Mouse (Mus musculus) embryonic facial prominence, embryonic 11.5 days (tissue): ENCODE data around the gene Lrp8. TPM values are rescaled to one million over a fixed set of nuclear protein-coding genes. Genes with fewer than 3 reads are reported as not detected.

ENCODE experiments used
- ATAC-seq: fragments of 200-750 bp; cut with Nextera tagmentation; replicated peaks from 2 replicates; pipeline ENCODE4 v1.8.0; 2017; ENCODE audit warnings: low read depth; ENCODE audit not compliant: insufficient number of reproducible peaks, low FRiP score, low TSS enrichment
- DNase-seq: peaks from one replicate; pipeline ENCODE4 v3.0.0-alpha.2; 2015; ENCODE audit warnings: low spot score
- H3K27ac ChIP-seq: fragments of 300-500 bp; sonication (generic); replicated peaks from 2 replicates; pipeline ENCODE4 v1.5.1; 2014; ENCODE audit warnings: mild to moderate bottlenecking, low read depth, low read length, control low read depth
- H3K27me3 ChIP-seq: fragments of 300-500 bp; sonication (generic); 2 replicates; pipeline ENCODE4 v1.6.1; 2014; ENCODE audit warnings: mild to moderate bottlenecking, low read length, moderate library complexity, mixed read lengths; ENCODE audit not compliant: control insufficient read depth, insufficient read depth
- H3K36me3 ChIP-seq: fragments of 300-500 bp; sonication (generic); replicated peaks from 2 replicates; pipeline ENCODE4 v1.6.1; 2014; ENCODE audit warnings: low read depth, mild to moderate bottlenecking, low read length, moderate library complexity, mixed read lengths; ENCODE audit not compliant: control insufficient read depth, insufficient read depth
- H3K4me1 ChIP-seq: fragments of 300-500 bp; sonication (generic); 2 replicates; pipeline ENCODE4 v1.6.1; 2014; ENCODE audit warnings: low read length, mixed read lengths; ENCODE audit not compliant: control insufficient read depth, insufficient read depth
- H3K4me2 ChIP-seq: fragments of 300-500 bp; sonication (generic); 2 replicates; pipeline ENCODE4 v1.6.1; 2014; ENCODE audit warnings: low read depth, mild to moderate bottlenecking, control low read depth, low read length, moderate library complexity
- H3K4me3 ChIP-seq: fragments of 300-500 bp; sonication (generic); 2 replicates; pipeline ENCODE4 v1.5.1; 2014; ENCODE audit warnings: low read depth, low read length, control low read depth
- H3K9ac ChIP-seq: fragments of 300-500 bp; sonication (generic); replicated peaks from 2 replicates; pipeline ENCODE4 v1.6.1; 2014; ENCODE audit warnings: mild to moderate bottlenecking, control low read depth, low read length
- H3K9me3 ChIP-seq: fragments of 300-500 bp; sonication (generic); replicated peaks from 2 replicates; pipeline ENCODE4 v1.6.1; 2016; ENCODE audit warnings: mild to moderate bottlenecking, low read length, inconsistent platforms, mixed read lengths; ENCODE audit not compliant: control insufficient read depth
- WGBS: fragments of 180-500 bp; shearing (Covaris S2); extraction: QIAGEN DNeasy Blood & Tissue Kit; methylation state at CpG from one replicate; pipeline ENCODE4 v1.1.7; 2014; 5-methylcytosine and 5-hydroxymethylcytosine counted together
- polyA plus RNA-seq: library from polyadenylated mRNA; unstranded; fragments of >200 nt; fragmentation: Nextera tagmentation; extraction: Ambion mirVana; gene quantifications from 2 replicates; pipeline ENCODE4 v1.2.1, GENCODE M21; 2014

Lrp8 gene
- polyA plus RNA-seq, 1 experiment from 2014 or later, result 5.0 TPM

- no peak overlapping the region for H3K4me2 ChIP-seq
- no peak overlapping the region for H3K27ac ChIP-seq
- no peaks in the 10 kb centered on the region for H3K27me3 ChIP-seq
- H3K9ac ChIP-seq, result no peak overlapping the region
- ATAC-seq, result peak; percentile 34; the same call in 1 of the 2 replicates
- H3K4me1 ChIP-seq, result 0 out of 2 replicates have a peak, but pooled peaks cover 2% of the 10 kb centered on the region
- peak; percentile 8 for DNase-seq
- H3K4me3 ChIP-seq, result no peak overlapping the region
- 33% methylated on average over 10 of the region's 10 CpGs for WGBS
- H3K36me3 ChIP-seq, result no peaks in the 10 kb centered on the region
- H3K9me3 ChIP-seq, result no peaks in the 10 kb centered on the region
These were observed 26.7 kb downstream of the Lrp8 start for GRCm38 (mm10) chr4:107828727-107829218.

GRCm38 (mm10) chr4:107829675-107830074 is 27.6 kb downstream of the Lrp8 start:
- Histone ChIP-seq H3K4me3 (no peak overlapping the region), H3K4me1 (peaks cover 2% of the 10 kb centered on the region; the same call in 1 of the 2 replicates), H3K9me3 (no peaks in the 10 kb centered on the region), H3K27me3 (no peaks in the 10 kb centered on the region), H3K36me3 (no peaks in the 10 kb centered on the region), H3K4me2 (no peak overlapping the region), H3K9ac (no peak overlapping the region), H3K27ac (no peak overlapping the region)
- WGBS, result 53% methylated on average over 2 of the region's 2 CpGs
- DNase-seq (no peak), ATAC-seq (no peak)

- no peak overlapping the region for H3K9ac ChIP-seq
- H3K4me1 ChIP-seq, result peaks cover 2% of the 10 kb centered on the region; the same call in 1 of the 2 replicates
- 79% methylated on average over 10 of the region's 10 CpGs for WGBS
- no peaks in the 10 kb centered on the region for H3K9me3 ChIP-seq
- no peak overlapping the region for H3K4me3 ChIP-seq
- H3K36me3 ChIP-seq, result no peaks in the 10 kb centered on the region
- H3K4me2 ChIP-seq, result no peak overlapping the region
- ATAC-seq (no peak), DNase-seq (no peak)
- no peaks in the 10 kb centered on the region for H3K27me3 ChIP-seq
- H3K27ac ChIP-seq, result no peak overlapping the region
These were observed 28.1 kb downstream of the Lrp8 start for GRCm38 (mm10) chr4:107830189-107830588.

GRCm38 (mm10) chr4:107830821-107831221 is 28.8 kb downstream of the Lrp8 start:
- H3K27me3 ChIP-seq, result no peaks in the 10 kb centered on the region
- H3K4me1 ChIP-seq, result peaks cover 2% of the 10 kb centered on the region; the same call in 1 of the 2 replicates
- no peaks in the 10 kb centered on the region for H3K9me3 ChIP-seq
- ATAC-seq (no peak), DNase-seq (no peak)
- H3K36me3 ChIP-seq, result no peaks in the 10 kb centered on the region
- WGBS, result 73% methylated on average over 7 of the region's 7 CpGs
- no peak overlapping the region for H3K27ac ChIP-seq
- H3K9ac ChIP-seq, result no peak overlapping the region
- no peak overlapping the region for H3K4me3 ChIP-seq
- no peak overlapping the region for H3K4me2 ChIP-seq

- no peak overlapping the region for H3K9ac ChIP-seq
- H3K4me2 ChIP-seq, result no peak overlapping the region
- ATAC-seq, result no peak
- WGBS, result 91% methylated on average over 6 of the region's 6 CpGs
- no peaks in the 10 kb centered on the region for H3K36me3 ChIP-seq
- H3K27ac ChIP-seq, result no peak overlapping the region
- DNase-seq, result no peak
- H3K4me1 ChIP-seq, result peaks cover 2% of the 10 kb centered on the region; the same call in 1 of the 2 replicates
- no peak overlapping the region for H3K4me3 ChIP-seq
- no peaks in the 10 kb centered on the region for H3K27me3 ChIP-seq
- no peaks in the 10 kb centered on the region for H3K9me3 ChIP-seq
These were observed 29.6 kb downstream of the Lrp8 start for GRCm38 (mm10) chr4:107831678-107832077.

DNA sequence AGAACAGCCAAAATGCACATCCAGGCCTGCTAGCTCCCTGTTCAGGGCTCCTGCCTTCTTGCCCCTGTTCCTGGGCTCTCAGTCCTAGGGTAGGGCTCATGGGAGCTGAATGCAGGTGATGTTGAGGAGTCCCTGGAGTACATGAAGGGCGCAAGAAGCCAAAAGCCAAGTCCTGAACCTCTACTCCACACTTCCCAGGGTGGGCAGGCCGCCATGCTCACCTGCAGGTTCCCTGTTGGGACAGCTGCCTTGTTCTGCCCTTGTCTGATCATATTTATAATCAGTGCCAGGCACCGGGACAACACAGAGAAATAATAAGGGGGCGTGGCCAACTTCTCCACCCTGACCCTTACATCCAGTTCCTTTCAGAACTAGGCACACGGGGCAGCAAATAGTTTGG is 31.5 kb downstream of the Lrp8 start:
- Histone ChIP-seq H3K9ac (no peak overlapping the region), H3K27me3 (no peaks in the 10 kb centered on the region), H3K4me1 (peaks cover 2% of the 10 kb centered on the region; the same call in 1 of the 2 replicates), H3K9me3 (no peaks in the 10 kb centered on the region), H3K4me3 (no peak overlapping the region), H3K27ac (no peak overlapping the region), H3K36me3 (no peaks in the 10 kb centered on the region), H3K4me2 (no peak overlapping the region)
- DNase-seq, result no peak
- no peak for ATAC-seq
- WGBS, result 91% methylated on average over 5 of the region's 5 CpGs

GRCm38 (mm10) chr4:107834643-107835314 is 32.7 kb downstream of the Lrp8 start:
- Histone ChIP-seq H3K4me3 (no peak overlapping the region), H3K4me2 (no peak overlapping the region), H3K9me3 (no peaks in the 10 kb centered on the region), H3K36me3 (no peaks in the 10 kb centered on the region), H3K27ac (no peak overlapping the region), H3K9ac (no peak overlapping the region), H3K4me1 (no peaks in the 10 kb centered on the region; the same call in 1 of the 2 replicates), H3K27me3 (no peaks in the 10 kb centered on the region)
- DNase-seq, result peak; percentile 14
- 55% methylated on average over 22 of the region's 22 CpGs for WGBS
- ATAC-seq, result no peak

- DNase-seq (no peak), ATAC-seq (no peak)
- WGBS, result 50% methylated on average over 5 of the region's 5 CpGs
- Histone ChIP-seq H3K27me3 (no peaks in the 10 kb centered on the region), H3K9me3 (no peaks in the 10 kb centered on the region), H3K4me1 (no peaks in the 10 kb centered on the region; the same call in 1 of the 2 replicates), H3K4me3 (no peak overlapping the region), H3K9ac (no peak overlapping the region; the same call in 1 of the 2 replicates), H3K4me2 (no peak overlapping the region), H3K27ac (no peak overlapping the region), H3K36me3 (no peaks in the 10 kb centered on the region)
These were observed 33.4 kb downstream of the Lrp8 start for GRCm38 (mm10) chr4:107835508-107835909.
